Mouse (Mus musculus) retina, postnatal 7 days (tissue): ENCODE data around the gene Gm49318.
"Not testable (repeated sequence)": the region's sequence is repeated elsewhere in the genome, so short reads cannot be mapped to it uniquely, and the experiment has no call there.

Experiments
- DNase-seq: peaks from one replicate; pipeline ENCODE4 v3.0.0-alpha.2; 2012; ENCODE audit warnings: low read depth, low spot score

Gene Gm49318

DNA sequence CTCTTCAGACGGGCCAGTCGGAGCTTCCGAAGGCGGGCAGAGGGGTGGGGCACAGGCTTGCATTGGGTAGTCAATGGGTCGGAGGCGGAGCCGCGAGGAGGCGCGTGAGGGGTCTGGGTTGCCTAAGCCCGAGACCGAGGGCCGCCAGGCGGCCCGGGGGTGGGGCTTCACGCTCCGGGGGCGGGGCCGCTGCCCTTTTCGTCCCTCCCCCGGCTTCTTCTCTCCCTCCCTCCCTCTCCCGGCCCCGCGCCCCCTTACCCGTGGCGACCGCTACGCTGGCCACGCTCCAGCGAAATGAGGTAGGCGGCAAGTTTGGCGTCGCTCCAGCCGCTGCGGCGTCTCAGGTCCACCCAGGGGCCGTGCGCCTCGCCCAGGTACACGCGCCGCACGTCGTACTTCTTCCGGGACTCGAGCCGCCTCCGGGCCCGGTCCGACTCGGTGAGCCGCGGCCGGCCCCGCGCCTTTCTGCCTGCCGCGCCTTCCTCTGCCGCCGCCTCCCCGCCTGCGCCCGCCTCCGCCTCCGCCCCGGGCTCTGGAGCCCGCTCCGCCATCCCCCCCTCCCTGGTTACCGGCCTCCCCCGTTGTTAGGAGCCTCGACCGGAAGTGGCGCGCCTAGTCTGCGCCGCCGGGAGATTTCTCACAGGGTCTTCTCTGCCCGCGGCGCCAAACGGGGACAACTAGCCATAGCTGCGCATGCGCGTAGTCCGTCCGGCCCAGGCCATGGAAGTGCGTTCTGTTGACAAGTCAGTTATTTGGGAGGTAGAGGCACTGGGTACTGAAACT, at the start of gene Gm49318, which contains the start of gene Zfp653:
TSS of gene Gm49318 (minus strand) at position 469 of the 783 bp plus-strand sequence.
TSS of gene Zfp653 (minus strand) at position 586 of the 783 bp plus-strand sequence.
- DNase-seq = peak; percentile 96

DNA sequence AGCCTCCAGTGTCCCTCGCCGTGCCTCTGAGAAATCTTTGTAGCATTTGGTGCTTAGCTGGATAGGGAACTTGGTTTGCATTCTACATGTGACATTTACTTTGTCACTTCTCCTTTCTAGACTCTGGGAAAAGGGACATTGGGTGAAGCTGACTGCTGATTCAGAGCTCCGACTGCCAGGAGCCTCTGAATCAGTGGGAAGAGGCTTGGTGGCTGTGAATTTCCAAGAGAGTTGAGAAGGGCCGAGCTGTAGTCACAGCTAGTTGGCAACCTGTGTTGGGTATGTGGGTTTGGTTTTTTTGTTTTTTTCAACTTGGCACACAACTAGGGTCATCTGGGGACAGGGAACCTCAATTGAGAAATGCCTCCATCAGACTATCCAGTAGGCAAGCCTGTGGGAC, 48.5 kb upstream of the Gm49318 start:
- DNase-seq = no peak

DNA sequence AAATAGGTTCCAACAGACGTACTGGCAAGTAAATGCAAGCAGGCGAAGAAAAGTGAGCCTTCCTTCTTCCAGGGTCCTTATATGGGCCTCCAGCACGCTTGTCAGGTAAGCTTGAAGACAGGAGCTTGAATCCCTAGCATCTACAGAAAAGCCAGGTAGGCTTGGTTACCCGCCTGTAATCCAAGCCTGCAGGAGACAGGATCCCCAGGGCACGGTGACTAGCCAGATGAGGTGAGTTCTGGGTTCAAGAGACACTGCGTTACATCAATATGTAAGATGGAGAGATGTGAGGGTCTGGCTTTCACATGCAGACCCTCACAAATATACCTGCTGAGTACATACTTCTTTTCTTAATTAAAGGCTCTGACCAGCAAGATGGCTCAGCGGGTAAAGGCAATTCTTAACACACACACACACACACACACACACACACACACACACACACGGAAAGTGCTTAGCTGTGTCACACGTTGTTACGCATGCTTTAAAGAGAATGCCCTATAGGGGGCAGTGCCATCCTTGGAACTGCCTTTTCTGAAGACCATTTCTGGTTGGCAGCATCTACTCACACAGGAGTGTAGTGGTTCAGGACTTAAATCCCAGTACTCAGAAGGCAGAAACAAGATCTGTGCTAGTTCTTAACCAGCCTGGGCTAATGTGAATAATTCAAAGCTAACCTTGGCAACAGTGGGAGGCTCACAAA, 46.8 kb upstream of the Gm49318 start:
- peak; percentile 50 for DNase-seq

DNA sequence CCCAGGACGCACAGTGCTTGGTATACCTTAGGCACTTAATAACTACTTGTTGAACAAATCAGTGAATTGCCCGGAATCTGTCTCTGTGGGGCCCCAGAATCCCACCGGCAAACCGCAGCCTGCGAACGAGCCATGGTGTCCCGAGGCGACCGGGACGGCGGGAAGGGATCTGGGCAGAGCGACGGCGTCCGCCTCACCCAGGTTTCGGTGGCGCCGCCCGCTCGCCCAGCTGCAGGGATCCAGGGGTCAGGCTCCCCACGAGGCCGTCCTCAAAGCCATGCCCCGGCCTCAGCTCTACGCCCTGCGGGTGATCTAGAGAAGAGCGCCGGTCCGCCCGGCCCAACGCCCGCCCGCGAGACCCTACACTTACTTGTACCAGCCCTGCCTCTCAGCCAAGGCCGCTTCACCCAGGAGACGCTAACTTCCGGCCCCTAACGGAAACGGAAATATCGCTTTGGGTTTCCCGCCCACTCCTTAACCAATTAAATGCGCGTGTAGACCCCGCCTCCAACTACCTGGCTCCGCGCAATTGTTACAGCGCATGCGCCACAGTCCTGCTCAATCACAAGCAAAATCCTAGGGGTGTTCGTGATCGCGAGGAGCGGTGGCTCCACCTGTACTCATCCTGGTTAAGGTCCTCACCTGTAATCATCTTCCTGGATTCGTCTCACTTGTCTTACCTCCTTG, 45.8 kb upstream of the Gm49318 start, which contains the start of gene Elof1:
TSS of gene Elof1 (minus strand) at position 433 of the 687 bp plus-strand sequence.
- peak; percentile 94 for DNase-seq

DNA sequence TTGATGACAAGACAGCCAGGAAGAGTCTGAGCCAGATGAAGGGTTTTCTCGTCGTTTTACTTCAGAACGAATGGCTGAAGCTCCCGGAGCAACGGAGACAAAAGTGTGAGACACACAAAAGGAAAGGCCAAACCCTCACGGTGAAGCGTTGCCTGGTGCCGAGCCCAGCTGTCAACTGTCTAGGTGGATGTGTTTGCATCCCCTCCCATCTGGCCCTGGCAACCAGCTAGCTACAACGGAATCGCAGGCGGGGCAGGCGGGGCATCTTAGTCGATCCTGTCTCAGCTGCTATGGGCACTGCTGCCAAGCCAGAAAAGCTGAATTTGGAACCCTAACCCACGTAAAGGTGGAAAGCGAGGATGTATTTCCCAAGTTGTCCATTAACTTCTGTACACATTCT, 45.0 kb upstream of the Gm49318 start:
- no peak for DNase-seq

DNA sequence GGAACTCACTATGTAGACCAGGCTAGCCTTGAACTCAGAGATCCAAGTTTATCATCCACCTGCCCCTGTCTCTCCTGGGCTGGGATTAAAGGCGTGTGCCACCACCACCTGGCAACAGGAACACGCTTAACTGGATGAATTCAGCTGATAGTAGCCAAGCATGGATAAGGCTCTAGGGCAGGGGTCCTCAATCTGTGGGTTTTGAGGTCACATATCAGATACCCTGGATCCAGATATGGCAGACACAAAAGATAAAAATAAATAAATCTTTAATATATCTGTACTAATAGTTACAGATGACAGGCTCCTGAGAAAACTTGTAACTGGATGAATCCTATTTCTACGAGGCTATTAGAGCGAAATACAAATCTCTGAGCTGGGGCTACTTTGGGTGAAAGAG, 44.6 kb upstream of the Gm49318 start:
- no peak for DNase-seq

DNA sequence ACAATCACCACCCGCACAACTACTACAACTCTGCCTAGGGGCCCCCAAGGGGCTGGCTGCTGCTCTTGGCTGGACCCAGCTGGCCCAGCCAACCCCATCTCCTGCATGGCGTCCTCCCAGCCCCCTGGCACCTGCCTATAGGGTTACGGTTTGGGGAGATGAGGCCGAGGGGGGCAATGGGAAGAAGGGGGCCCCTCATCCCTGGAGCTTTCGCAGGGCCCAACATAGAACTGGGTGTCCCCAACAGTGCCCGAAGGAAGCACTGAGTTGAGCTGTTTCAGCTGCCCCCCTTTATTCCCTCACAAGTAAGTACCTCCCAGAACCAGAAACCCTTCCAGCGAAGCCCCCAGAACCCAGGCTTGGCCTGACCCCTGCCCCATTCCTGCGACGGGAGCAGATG, 37.1 kb upstream of the Gm49318 start:
- no peak for DNase-seq

DNA sequence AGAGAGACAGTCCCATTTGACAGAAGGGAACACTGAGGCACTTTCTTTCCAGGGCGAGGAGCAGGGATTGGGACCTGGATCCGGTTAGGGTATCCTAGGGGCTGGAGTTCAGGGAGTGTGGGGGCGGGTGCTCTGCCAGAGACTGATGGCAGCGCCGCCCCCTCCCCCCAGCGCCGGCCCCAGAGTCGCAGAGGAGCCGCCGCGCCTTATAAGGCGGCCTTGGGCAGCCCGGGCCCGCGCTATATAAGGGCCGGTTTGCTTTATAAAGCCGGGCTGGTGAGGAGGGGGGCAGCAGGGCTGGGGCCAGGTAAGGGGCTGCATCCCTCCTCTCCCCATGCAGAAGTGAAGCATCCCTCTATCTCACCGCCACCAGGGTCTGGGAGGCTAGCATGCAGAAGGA, 28.9 kb upstream of the Gm49318 start:
- DNase-seq = no peak

DNA sequence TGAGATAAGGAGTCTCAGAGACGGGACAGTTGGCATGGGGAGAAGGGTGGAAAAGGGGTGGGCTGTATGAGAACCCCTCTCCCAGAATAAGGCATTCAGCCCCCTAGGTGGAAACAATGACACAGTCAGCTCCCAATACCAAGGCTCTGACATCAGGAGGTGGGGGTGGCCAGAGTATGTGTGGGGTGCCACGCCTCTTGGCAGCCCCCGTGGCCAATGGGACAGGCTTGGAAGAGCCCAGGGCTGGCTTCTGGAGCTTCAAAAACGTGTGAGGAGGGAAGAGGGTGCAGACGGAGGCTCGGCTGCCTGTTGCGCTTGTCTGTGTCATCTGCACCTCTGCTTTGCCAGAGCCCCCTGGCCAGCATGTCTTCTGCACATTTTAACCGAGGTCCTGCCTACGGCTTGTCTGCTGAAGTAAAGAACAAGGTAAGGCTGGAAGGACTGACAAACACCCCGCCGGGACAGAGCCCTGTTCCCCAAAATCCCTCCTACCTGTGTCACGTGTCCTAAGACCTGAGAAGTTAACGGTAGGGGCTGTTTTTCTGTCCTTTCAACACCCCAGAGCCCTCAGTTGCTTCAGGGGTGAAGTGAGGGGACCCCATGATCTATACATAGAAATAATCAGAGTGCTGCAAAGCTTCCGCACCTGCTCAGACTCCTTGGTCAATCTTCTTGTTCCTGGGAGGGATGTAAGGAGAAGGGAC, 28.1 kb upstream of the Gm49318 start, which contains the start of gene Cnn1:
TSS of gene Cnn1 (plus strand) at position 224 of the 704 bp plus-strand sequence.
- DNase-seq = no peak

DNA sequence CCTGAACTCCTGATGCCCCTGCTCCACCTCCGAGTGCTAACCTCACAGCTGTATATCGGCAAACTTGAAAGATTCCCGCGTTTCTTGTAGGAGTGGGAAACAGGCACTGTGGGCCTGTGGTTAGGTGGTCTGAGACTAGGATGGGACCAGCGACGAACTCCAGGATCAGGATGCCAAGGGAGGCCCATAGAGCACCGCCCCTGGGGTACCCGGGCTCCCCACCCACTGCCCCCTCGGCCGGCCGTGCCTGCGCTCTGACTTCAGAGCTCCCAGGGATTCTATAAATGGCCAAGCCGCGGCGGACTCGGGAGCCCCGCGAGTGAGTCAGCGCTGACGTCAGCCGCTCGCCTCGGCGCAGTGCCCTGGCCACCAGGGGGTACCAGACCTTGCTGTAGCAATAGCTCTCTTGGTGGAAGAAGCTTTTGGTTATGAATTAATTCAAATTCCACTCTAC, 24.8 kb upstream of the Gm49318 start:
- peak; percentile 32 for DNase-seq

DNA sequence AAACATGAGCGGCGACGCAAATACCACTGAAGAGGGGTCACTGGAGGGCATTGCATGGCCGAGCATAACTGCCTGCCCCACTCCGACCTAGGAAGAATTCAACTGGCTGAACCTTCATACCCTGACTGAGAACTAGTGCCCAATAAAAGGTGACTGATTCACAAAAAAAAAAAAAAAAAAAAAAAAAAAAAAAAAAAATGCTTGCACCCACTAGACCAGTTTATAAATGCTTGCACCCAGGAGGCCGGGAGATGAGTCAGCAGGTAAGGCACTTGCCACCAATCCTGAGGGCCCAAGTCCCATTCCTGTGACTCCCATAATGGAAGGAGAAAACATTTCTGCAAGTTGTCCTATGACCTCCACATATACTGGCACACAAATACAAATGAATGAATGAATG, 21.7 kb upstream of the Gm49318 start:
- no peak for DNase-seq

DNA sequence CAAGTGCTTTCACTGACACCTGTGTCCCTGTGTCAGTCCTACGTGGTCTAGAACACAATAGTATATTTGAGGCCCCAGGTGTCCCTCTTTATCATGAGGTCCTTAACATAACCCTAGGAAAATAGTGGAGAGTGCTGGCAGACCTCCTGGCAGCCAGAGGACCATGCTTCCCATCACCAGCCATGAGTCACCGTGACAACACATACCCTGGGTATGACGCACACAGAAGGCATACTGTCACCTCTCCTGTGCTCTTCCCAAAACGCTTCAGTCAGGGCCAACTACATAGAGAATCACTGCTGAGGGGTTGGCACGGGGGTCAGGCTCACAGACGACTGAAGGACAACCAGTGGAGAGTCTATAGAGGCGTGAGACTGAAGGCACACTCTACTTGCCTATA, 18.9 kb upstream of the Gm49318 start:
- DNase-seq = no peak

DNA sequence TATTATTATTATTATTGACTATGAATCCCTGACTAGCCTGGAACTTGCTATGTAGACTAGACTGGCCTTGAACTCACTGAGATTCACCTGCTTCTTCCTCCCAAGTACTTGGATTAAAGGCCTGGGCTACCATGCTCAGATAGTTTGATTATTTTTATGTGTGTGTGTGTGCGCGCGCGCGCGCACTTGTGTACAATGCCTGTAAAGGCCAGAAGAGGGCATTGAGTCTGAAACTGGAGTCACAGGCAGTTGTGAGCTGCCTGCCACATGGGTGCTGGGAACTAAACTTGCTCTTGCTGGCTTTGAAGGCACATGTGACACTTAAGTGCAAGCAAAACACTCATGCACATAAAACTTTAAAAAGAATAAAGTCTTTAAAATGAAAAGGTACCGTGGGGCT, 18.2 kb upstream of the Gm49318 start:
- DNase-seq = no peak

DNA sequence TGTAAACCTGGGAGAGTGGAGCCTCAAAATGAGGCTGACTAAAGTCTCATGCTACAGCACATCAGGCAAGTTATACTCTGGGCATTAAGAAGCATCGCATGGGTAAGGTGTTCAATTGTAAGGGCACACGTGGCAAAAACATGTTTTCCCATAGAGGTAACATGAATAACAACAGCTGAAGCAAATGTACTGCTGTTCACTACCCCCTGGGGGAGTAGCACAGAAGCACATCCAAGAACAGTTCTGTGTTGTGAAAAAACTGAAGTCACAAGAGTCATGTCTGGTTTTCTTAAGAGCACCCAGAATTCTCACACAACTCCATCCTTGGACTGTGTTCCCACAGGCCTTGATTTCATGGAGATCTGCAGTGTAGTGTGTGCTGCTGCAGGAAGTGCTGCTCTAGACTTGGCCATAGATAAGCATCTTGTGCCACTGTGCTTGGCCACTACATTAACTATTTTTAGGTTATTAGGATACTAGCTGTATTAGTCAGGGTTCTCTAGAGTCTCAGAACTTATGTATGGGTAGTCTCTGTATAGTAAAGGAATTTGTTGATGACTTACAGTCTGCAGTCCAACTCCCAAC, 16.1 kb upstream of the Gm49318 start:
- no peak for DNase-seq

DNA sequence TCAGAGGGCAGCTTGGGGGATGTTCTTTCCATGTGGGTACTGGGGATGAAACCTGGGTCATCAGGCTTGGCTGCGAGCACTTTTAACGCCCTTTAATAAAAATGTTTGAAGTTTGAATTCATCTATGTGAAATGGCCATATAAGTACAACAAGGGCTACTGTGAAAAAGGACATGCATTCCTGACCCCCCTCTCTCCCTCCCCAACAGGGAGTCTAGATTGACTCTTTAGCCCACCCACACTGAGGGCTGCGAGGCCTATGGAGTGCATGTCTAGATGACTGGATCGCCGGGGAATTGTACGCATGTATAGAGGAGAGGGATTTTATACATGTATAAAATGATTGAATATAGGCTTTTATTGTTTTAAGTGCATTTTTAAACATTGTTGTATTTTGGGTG, 15.0 kb upstream of the Gm49318 start:
- no peak for DNase-seq

DNA sequence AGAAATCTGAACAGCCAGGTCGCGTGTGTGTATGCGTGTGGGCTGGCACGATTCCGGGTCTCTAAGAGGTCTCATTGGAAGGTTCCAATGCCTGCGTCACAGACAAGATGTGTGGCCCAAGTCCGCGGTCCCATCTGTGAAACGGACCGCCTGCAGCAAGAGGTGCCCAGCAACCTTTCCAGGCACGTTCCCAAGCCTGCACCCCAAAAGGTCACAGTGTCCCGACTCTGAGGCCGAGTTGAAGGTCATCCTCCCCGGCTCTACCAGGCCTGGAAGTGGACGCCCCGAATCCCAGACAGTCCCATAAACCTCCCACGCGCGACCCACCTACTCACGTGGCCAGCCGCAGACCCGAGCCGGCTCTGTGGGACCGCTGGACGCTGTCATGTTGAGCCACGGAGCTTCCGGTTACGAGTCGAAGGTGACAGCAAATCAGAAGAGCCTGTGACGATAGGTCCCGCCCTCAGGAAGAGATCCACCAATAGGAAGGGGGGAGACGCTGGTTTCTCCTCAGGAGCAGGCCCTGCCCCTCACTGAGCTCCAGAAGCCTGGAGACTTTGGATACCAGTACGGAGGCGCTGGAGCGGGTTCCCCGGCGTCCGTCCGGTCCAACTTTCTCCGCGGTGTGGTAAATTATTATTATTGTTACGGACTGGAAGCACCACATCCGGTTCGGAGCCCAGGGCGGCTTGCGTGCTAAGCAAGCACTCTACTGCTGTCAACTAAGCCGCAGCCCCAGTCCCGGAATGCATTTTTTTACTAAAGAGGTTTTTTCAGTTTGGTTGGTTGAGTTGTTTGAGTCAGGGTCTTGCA, 14.2 kb upstream of the Gm49318 start, which contains the start of gene Ecsit:
TSS of gene Ecsit (minus strand) at position 417 of the 813 bp plus-strand sequence.
- DNase-seq = peak; percentile 91

DNA sequence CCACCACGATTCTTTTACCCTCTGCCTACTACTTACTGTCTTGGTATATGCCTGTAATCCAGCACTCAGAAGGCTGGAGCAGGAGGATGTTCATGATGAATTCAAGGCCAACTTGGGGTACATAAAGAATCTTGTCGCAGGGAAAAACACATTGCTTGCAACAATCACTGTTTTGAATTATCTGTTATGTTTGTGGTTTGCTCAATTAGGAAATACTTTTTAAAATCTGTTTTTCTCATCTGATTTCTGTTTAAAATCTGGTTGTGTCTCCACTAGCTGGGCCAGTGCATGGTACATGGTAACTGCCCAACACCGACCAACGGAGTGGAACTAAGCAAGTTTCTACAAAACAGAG, 13.6 kb upstream of the Gm49318 start:
- no peak for DNase-seq

DNA sequence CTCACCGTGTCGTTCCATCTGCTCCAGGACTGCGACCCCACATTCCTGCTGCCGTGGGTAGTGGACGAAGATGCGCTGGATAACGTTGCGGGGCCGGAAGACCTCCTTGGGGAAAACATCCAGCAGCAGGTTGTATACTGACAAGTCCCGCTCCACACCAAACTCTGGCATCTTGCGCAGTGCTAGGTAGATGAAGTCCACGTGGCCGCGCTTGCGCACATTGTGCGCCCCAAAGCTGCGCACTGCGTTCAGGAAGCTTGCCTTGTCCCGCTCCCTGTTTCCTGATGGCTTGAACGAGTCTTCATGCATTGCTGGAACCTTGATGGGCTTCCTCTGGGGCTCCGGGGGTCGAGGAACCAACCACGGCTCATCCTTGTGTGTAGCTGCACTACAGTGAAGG, 5.2 kb upstream of the Gm49318 start:
- DNase-seq = no peak

DNA sequence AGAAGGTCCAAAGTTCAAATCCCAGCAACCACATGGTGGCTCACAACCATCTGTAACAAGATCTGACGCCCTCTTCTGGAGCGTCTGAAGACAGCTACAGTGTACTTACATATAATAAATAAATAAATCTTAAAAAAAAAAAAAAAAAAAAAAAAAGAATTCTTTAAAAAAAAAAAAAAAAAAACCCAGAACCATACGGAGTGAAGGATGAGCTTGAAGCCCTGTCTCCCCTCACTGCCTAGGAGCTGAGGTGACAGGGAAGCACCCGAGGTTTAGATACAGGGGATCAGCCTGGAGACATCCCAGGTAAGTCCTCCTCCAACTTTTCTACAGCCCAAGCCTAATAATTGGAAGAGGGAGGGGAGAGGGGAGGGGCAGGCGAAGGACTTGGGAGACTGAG, 4.7 kb upstream of the Gm49318 start:
- DNase-seq = not testable (repeated sequence)

DNA sequence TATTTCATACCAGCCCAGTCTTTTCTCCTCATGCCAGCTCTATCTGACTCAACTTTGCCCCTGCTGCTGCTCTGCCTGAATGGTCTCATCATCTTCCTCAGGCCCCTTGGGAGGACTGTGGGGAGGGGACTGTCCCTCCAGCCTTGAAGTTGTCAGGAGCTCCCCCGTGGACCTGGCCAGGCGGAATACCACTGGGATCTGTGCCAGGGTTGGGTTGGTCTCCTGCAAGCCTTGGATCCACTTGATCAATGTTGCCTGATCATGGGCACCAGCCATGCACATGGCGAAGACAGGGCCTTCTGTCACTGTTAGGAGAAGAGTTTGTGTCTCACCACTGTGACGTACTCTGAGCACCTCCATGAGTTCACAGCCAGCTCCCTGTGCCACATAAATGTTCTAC, 1.2 kb upstream of the Gm49318 start:
- no peak for DNase-seq
